ENCODE assay signal across 14 mouse cellular contexts in the genomic region with DNA sequence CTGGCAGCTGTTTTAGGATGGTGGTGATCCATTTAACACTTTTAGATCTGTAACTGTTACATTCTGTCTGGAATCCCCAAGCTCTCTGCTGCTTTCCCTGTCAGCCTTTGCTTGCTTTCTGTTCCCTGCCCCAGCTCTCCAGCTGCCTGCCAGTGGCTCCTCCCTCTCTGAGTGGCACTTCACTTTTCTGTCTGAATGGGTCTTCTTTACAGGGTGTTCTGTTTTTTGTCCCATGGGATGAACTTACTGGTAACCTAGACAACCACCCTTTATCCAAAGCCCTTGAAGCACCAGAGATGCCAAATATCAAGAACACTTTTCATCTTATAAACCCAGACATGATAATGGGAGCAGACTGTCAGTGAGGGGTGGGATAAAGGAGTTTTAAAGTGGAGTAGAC.
DNase-seq lines count a peak whose midpoint lies in the region; ATAC-seq and TF ChIP-seq lines count a peak whose summit lies in the region.
"Had no signal": no experiment of that assay in that cellular context is flagged by ENCODE, and none has a peak within 500 bp of the region (broad histone marks: within the 10 kb centered on the region; RNA-seq: fewer than 3 reads in every experiment).

No protein-coding gene starts in this region.

- no peak overlapping the region for H3K27ac ChIP-seq in hindbrain, embryonic 11.5 days (ENCODE audit: low read depth, low read length)
- H3K27ac ChIP-seq in hindbrain, embryonic 13.5 days, result no peak overlapping the region
- no peak overlapping the region for H3K27ac ChIP-seq in forebrain, postnatal 0 days (ENCODE audit: low read depth, low read length)
- no peak overlapping the region for H3K27ac ChIP-seq in midbrain, postnatal 0 days (ENCODE audit: low read depth, low read length)
- H3K27ac ChIP-seq in thymus, adult 2 months (ENCODE audit: control insufficient read depth, insufficient read depth, low read length), result no peak overlapping the region
- H3K27ac ChIP-seq: embryonic facial prominence, embryonic 15.5 days; hindbrain, embryonic 15.5 days had no signal

- no peaks in the 10 kb centered on the region for H3K4me1 ChIP-seq in hindbrain, embryonic 11.5 days (replicated peaks; ENCODE audit: control insufficient read depth, insufficient read depth, low read length)
- H3K4me1 ChIP-seq in hindbrain, embryonic 13.5 days (replicated peaks), result no peaks in the 10 kb centered on the region
- H3K4me1 ChIP-seq in forebrain, postnatal 0 days (ENCODE audit: insufficient read depth), result no peaks in the 10 kb centered on the region
- H3K4me1 ChIP-seq in midbrain, postnatal 0 days (ENCODE audit: insufficient read depth, low read length), result no peaks in the 10 kb centered on the region
- H3K4me1 ChIP-seq in thymus, adult 2 months (replicated peaks; ENCODE audit: control insufficient read depth, insufficient read depth, low read length), result no peaks in the 10 kb centered on the region
- H3K4me1 ChIP-seq: embryonic facial prominence, embryonic 15.5 days; hindbrain, embryonic 15.5 days had no signal

- peak; percentile 15 for DNase-seq in hindbrain, embryonic 11.5 days (ENCODE audit: low spot score)
- DNase-seq in embryo, embryonic 11 days, result peak; percentile 41
- no peak for DNase-seq in forebrain, postnatal 0 days
- DNase-seq in midbrain, postnatal 0 days (ENCODE audit: low spot score), result peak; percentile 34
- no peak for DNase-seq in adrenal gland, postnatal 25 days
- DNase-seq in thymus, adult 2 months, result no peak
- no peak for DNase-seq in lung, postnatal 4 days
- DNase-seq: cerebellum, adult 9-11 months; gastrocnemius, postnatal 36 days; right cerebral cortex, postnatal 14 days; thymus, postnatal 25 days had no signal

- no peak overlapping the region for H3K9ac ChIP-seq in hindbrain, embryonic 11.5 days (ENCODE audit: low read depth, low read length)
- no peak overlapping the region for H3K9ac ChIP-seq in hindbrain, embryonic 13.5 days
- H3K9ac ChIP-seq in forebrain, postnatal 0 days, result no peak overlapping the region
- no peak overlapping the region for H3K9ac ChIP-seq in midbrain, postnatal 0 days (replicated peaks; ENCODE audit: low read length, poor library complexity, severe bottlenecking)
- H3K9ac ChIP-seq: embryonic facial prominence, embryonic 15.5 days; hindbrain, embryonic 15.5 days had no signal

- H3K4me3 ChIP-seq in hindbrain, embryonic 11.5 days (ENCODE audit: low read depth, low read length), result no peak overlapping the region
- H3K4me3 ChIP-seq in hindbrain, embryonic 13.5 days, result no peak overlapping the region
- H3K4me3 ChIP-seq in forebrain, postnatal 0 days (ENCODE audit: low read depth, low read length), result no peak overlapping the region
- H3K4me3 ChIP-seq in midbrain, postnatal 0 days (ENCODE audit: low read depth, low read length), result no peak overlapping the region
- no peak overlapping the region for H3K4me3 ChIP-seq in thymus, adult 2 months (ENCODE audit: control insufficient read depth, insufficient read depth, low read length)
- H3K4me3 ChIP-seq: embryonic facial prominence, embryonic 15.5 days; hindbrain, embryonic 15.5 days had no signal

- TF ChIP-seq CTCF in forebrain, postnatal 0 days (IDR thresholded peaks at IDR 0.05; ENCODE audit: low read depth), result no peak
- TF ChIP-seq CTCF in midbrain, postnatal 0 days (IDR thresholded peaks at IDR 0.05), result no peak
- no peak for TF ChIP-seq CTCF in thymus, adult 2 months (IDR thresholded peaks at IDR 0.05; ENCODE audit: borderline replicate concordance, control insufficient read depth, extremely low read depth, insufficient read depth, low read length, poor library complexity)

- no peaks in the 10 kb centered on the region for H3K9me3 ChIP-seq in hindbrain, embryonic 11.5 days (ENCODE audit: control insufficient read depth, low read length)
- 0 out of 2 replicates have a peak, but pooled peaks cover 7% of the 10 kb centered on the region for H3K9me3 ChIP-seq in hindbrain, embryonic 13.5 days
- H3K9me3 ChIP-seq in forebrain, postnatal 0 days (ENCODE audit: low read length), result 0 out of 2 replicates have a peak, but pooled peaks cover 5% of the 10 kb centered on the region
- no peaks in the 10 kb centered on the region for H3K9me3 ChIP-seq in midbrain, postnatal 0 days (ENCODE audit: low read length)
- H3K9me3 ChIP-seq: embryonic facial prominence, embryonic 15.5 days had no signal

- H3K27me3 ChIP-seq in hindbrain, embryonic 11.5 days (ENCODE audit: control insufficient read depth, insufficient read depth, low read length), result no peaks in the 10 kb centered on the region
- no peaks in the 10 kb centered on the region for H3K27me3 ChIP-seq in hindbrain, embryonic 13.5 days
- H3K27me3 ChIP-seq in forebrain, postnatal 0 days (ENCODE audit: insufficient read depth, low read length), result no peaks in the 10 kb centered on the region
- H3K27me3 ChIP-seq in midbrain, postnatal 0 days (ENCODE audit: insufficient read depth, low read length), result no peaks in the 10 kb centered on the region
- no peaks in the 10 kb centered on the region for H3K27me3 ChIP-seq in thymus, adult 2 months (ENCODE audit: control insufficient read depth, insufficient read depth, low read length)
- H3K27me3 ChIP-seq: embryonic facial prominence, embryonic 15.5 days; hindbrain, embryonic 15.5 days had no signal

- H3K36me3 ChIP-seq in hindbrain, embryonic 11.5 days (ENCODE audit: control insufficient read depth, insufficient read depth, low read length), result no peaks in the 10 kb centered on the region
- no peaks in the 10 kb centered on the region for H3K36me3 ChIP-seq in hindbrain, embryonic 13.5 days
- no peaks in the 10 kb centered on the region for H3K36me3 ChIP-seq in forebrain, postnatal 0 days (ENCODE audit: insufficient read depth)
- no peaks in the 10 kb centered on the region for H3K36me3 ChIP-seq in midbrain, postnatal 0 days (ENCODE audit: insufficient read depth, low read length)
- H3K36me3 ChIP-seq in thymus, adult 2 months (ENCODE audit: control insufficient read depth, insufficient read depth, low read length), result no peaks in the 10 kb centered on the region
- H3K36me3 ChIP-seq: embryonic facial prominence, embryonic 15.5 days; hindbrain, embryonic 15.5 days had no signal

- no peak overlapping the region for H3K4me2 ChIP-seq in hindbrain, embryonic 11.5 days (replicated peaks; ENCODE audit: low read depth, low read length)
- no peak overlapping the region for H3K4me2 ChIP-seq in hindbrain, embryonic 13.5 days
- H3K4me2 ChIP-seq in forebrain, postnatal 0 days (ENCODE audit: low read depth), result no peak overlapping the region
- no peak overlapping the region for H3K4me2 ChIP-seq in midbrain, postnatal 0 days (ENCODE audit: low read depth, low read length, poor library complexity, severe bottlenecking)
- H3K4me2 ChIP-seq: embryonic facial prominence, embryonic 15.5 days; hindbrain, embryonic 15.5 days had no signal

- peak; percentile 54; the same call in 1 of the 2 replicates for ATAC-seq in hindbrain, embryonic 11.5 days (ENCODE audit: low FRiP score)
- no peak for ATAC-seq in hindbrain, embryonic 13.5 days (ENCODE audit: low FRiP score)
- peak; percentile 75 for ATAC-seq in forebrain, postnatal 0 days
- ATAC-seq in midbrain, postnatal 0 days (ENCODE audit: low FRiP score), result no peak

- no peak for TF ChIP-seq POLR2A in thymus, adult 2 months (IDR thresholded peaks at IDR 0.05; ENCODE audit: control insufficient read depth, extremely low read depth, insufficient read depth, low read length, poor library complexity)

Comparison
In these comparisons a context has a peak if more than half of its experiments do, and no peak if none do; other contexts are left out.
1. ATAC-seq: peak in hindbrain, embryonic 11.5 days (single experiment) and forebrain, postnatal 0 days (single experiment); none in hindbrain, embryonic 13.5 days (single experiment) and midbrain, postnatal 0 days (single experiment).
2. DNase-seq: peak in hindbrain, embryonic 11.5 days (single experiment), embryo, embryonic 11 days (single experiment) and midbrain, postnatal 0 days (single experiment); none in forebrain, postnatal 0 days (single experiment), adrenal gland, postnatal 25 days (single experiment), thymus, adult 2 months (single experiment) and lung, postnatal 4 days (0 of 2).